Mouse (Mus musculus) cerebellum, adult 2 months (tissue): ENCODE measurements at regions not wholly inside any gene's neighbourhood (a gene's known extent, or its start where the extent isn't known, plus 50 kb on each side); places are given as distances from the start of the nearest gene placed in this dataset.

ENCODE experiments used
- CTCF ChIP-seq: fragments of 200-500 bp; IDR thresholded peaks from 2 replicates; pipeline ENCODE4 v1.5.1; 2011; ENCODE audit warnings: low read depth, mild to moderate bottlenecking, control low read depth, low read length, moderate library complexity, borderline replicate concordance; ENCODE audit not compliant: insufficient read depth
- POLR2A ChIP-seq: fragments of 200-500 bp; IDR thresholded peaks from 2 replicates; pipeline ENCODE4 v1.6.1; 2011; ENCODE audit warnings: low read length, control low read depth, borderline replicate concordance; ENCODE audit not compliant: insufficient read depth

GRCm38 (mm10) chrX:158652226-158652625 lies 557.9 kb upstream of the Rps6ka3 start:
- no peak for TF ChIP-seq CTCF
- TF ChIP-seq POLR2A: no peak
